Mouse (Mus musculus) ES-E14 (cell line): Measurements from ENCODE around the gene B430306N03Rik. TPM values are rescaled to one million over a fixed set of nuclear protein-coding genes. Genes with fewer than 3 reads are reported as not detected.

Experiments used
- DNase-seq: peaks from one replicate; pipeline ENCODE4 v3.0.0-alpha.2; 2013; ENCODE audit warnings: low read depth, low spot score
- H3K27ac ChIP-seq: 2 replicates; pipeline ENCODE4 v1.5.1; 2012; ENCODE audit warnings: low read depth, mild to moderate bottlenecking, low read length, moderate library complexity, mixed read lengths; ENCODE audit not compliant: poor library complexity, insufficient read depth, severe bottlenecking
- H3K36me3 ChIP-seq: 2 replicates; pipeline ENCODE4 v1.6.1; 2012; ENCODE audit warnings: mild to moderate bottlenecking, low read length, moderate library complexity, mixed read lengths; ENCODE audit not compliant: control insufficient read depth, poor library complexity, insufficient read depth, severe bottlenecking
- H3K4me1 ChIP-seq, 2 experiments: fragments of 150-350 bp in 1 of 2; sonication (generic) in 1 of 2; 2 replicates each; pipeline ENCODE4 v1.6.1; 2012; ENCODE audit warnings: low read length in 2 of 2, mild to moderate bottlenecking in 1 of 2, mixed read lengths in 1 of 2; ENCODE audit not compliant: control insufficient read depth in 2 of 2, insufficient read depth in 2 of 2, poor library complexity in 1 of 2
- H3K4me3 ChIP-seq, 2 experiments: fragments of 150-350 bp in 1 of 2; sonication (generic) in 1 of 2; 2 replicates each; pipeline ENCODE4 v1.5.1; 2012; ENCODE audit warnings: low read length in 2 of 2, low read depth in 1 of 2, mild to moderate bottlenecking in 1 of 2, mixed read lengths in 1 of 2; ENCODE audit not compliant: insufficient read depth in 1 of 2, poor library complexity in 1 of 2, severe bottlenecking in 1 of 2
- H3K9ac ChIP-seq: 2 replicates; pipeline ENCODE4 v1.6.1; 2012; ENCODE audit warnings: low read depth, mild to moderate bottlenecking, low read length, mixed read lengths; ENCODE audit not compliant: poor library complexity, insufficient read depth, severe bottlenecking
- H3K9me3 ChIP-seq: fragments of 150-350 bp; sonication (generic); 2 replicates; pipeline ENCODE4 v1.6.1; 2012; ENCODE audit warnings: low read depth, mild to moderate bottlenecking, low read length; ENCODE audit not compliant: control insufficient read depth, insufficient read depth
- CHD2 ChIP-seq: IDR thresholded peaks from 2 replicates; pipeline ENCODE4 v1.6.1; 2014; ENCODE audit warnings: mild to moderate bottlenecking, low read depth, low read length, inconsistent platforms
- HCFC1 ChIP-seq: IDR thresholded peaks from 2 replicates; pipeline ENCODE4 v1.6.1; 2012; ENCODE audit warnings: low read length, inconsistent platforms, borderline replicate concordance; ENCODE audit not compliant: insufficient read depth
- MAFK ChIP-seq: IDR thresholded peaks from 2 replicates; pipeline ENCODE4 v1.6.1; 2014; ENCODE audit warnings: mild to moderate bottlenecking, low read depth, low read length, inconsistent platforms; ENCODE audit not compliant: insufficient read depth
- ZC3H11A ChIP-seq: IDR thresholded peaks from 2 replicates; pipeline ENCODE4 v1.6.1; 2012; ENCODE audit warnings: low read depth, mild to moderate bottlenecking, inconsistent platforms, low read length, borderline replicate concordance
- ZNF384 ChIP-seq: IDR thresholded peaks from 2 replicates; pipeline ENCODE4 v1.6.1; 2012; ENCODE audit warnings: low read depth, low read length, inconsistent platforms
- in situ Hi-C, 2 experiments: fragments of 600-800 bp; cut with MboI; formaldehyde crosslinking; loops; one replicate each; pipeline ENCODE4 v1.15.1; 2025; ENCODE audit warnings: low sequenced_read_pairs in 2 of 2, inconsistent platforms in 1 of 2; ENCODE audit not compliant: unreplicated experiment in 2 of 2
- total RNA-seq: library from RNA; depleted of rRNA; stranded (reverse); fragments of 300-350 nt; gene quantifications from 2 replicates; pipeline ENCODE4 v1.2.3, GENCODE M21; 2012

Gene B430306N03Rik
- total RNA-seq, 1 experiment: 0.13 TPM

- in situ Hi-C loops: loop anchor here in 1 of 2 experiments (5.0 kb wide), 1 partner anchor 59 kb away; no protein-coding TSS in a partner anchor
- DNase-seq: no peak
- no peak overlapping the region for H3K4me3 ChIP-seq
- no peak for TF ChIP-seq HCFC1
- no peak overlapping the region for H3K27ac ChIP-seq
- H3K9me3 ChIP-seq: no peaks in the 10 kb centered on the region
- H3K9ac ChIP-seq: no peak overlapping the region
- H3K36me3 ChIP-seq: no peaks in the 10 kb centered on the region
- H3K4me1 ChIP-seq: peaks cover 0 to 9% of the 10 kb centered on the region in 2 experiments; a peak in 1 of 4 replicates
Observed at GRCm38 (mm10) chr17:48278381-48278780, 37.6 kb upstream of the B430306N03Rik start.

- H3K9me3 ChIP-seq: no peaks in the 10 kb centered on the region
- no peak for DNase-seq
- H3K27ac ChIP-seq: no peak overlapping the region
- H3K9ac ChIP-seq: no peak overlapping the region
- H3K36me3 ChIP-seq: no peaks in the 10 kb centered on the region
- no peak overlapping the region for H3K4me3 ChIP-seq
- in situ Hi-C loops: loop anchor here in 1 of 2 experiments (5.0 kb wide), 1 partner anchor 58 kb away; no protein-coding TSS in a partner anchor
- TF ChIP-seq HCFC1 (no peak), MAFK (no peak), CHD2 (no peak), ZC3H11A (no peak), ZNF384 (no peak)
- peaks cover 0 to 9% of the 10 kb centered on the region in 2 experiments; a peak in 1 of 4 replicates for H3K4me1 ChIP-seq
Observed at GRCm38 (mm10) chr17:48279002-48279401, 36.9 kb upstream of the B430306N03Rik start.

DNA sequence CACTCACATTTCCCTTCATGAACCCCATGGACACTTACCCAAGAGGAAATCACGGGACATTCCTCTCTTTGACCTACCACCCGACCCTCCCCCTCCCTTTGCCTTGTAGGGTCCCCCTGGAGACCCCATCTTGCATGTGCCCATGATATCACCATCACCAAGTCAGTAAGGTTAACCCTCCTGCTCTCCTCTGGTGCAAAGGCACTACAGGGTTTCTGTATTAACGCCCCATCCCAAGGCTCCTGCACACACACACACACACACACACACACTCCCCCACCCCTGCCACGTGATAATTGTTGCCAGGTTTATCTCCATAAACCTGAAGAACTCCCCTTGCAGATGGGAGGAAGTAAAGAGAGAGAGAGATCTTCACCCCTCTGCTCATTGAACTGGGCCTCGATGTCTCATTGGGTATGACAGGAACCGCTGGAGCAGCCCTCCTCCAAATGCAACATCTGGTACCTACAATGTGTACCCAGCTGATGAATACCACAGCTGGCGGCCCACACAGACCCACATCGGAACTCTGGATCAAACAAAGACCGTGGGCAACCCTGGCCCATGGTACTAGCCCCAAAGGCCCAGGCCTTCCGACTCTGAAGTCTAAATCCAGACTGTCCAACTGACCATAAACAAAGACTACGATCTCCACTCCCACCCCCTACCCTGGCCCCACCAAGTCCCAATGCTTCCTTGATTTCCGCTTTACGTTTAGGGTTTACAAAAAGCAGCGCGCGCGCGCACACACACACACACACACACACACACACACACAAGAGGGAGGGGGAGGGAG lies 34.8 kb upstream of the B430306N03Rik start:
- H3K27ac ChIP-seq: no peak overlapping the region
- peak overlapping the region; percentile 8 for H3K9ac ChIP-seq
- no peaks in the 10 kb centered on the region for H3K36me3 ChIP-seq
- no peak for TF ChIP-seq MAFK
- no peak for TF ChIP-seq HCFC1
- TF ChIP-seq ZC3H11A: no peak
- no peak for TF ChIP-seq CHD2
- TF ChIP-seq ZNF384: no peak
- DNase-seq: no peak
- no peaks in the 10 kb centered on the region for H3K9me3 ChIP-seq
- peak overlapping the region; percentile 30 to 44; a peak in 2 of 4 replicates for H3K4me3 ChIP-seq
- in situ Hi-C loops: no loop called here
- H3K4me1 ChIP-seq: 0 out of 4 replicates have a peak, but pooled peaks cover 0 to 7% of the 10 kb centered on the region in 2 experiments

GRCm38 (mm10) chr17:48281739-48282085 lies 34.2 kb upstream of the B430306N03Rik start:
- Histone ChIP-seq H3K9ac (peak overlapping the region; percentile 8), H3K4me1 (0 out of 4 replicates have a peak, but pooled peaks cover 0 to 7% of the 10 kb centered on the region in 2 experiments), H3K36me3 (no peaks in the 10 kb centered on the region), H3K4me3 (peak overlapping the region; percentile 30 to 44; a peak in 2 of 4 replicates), H3K9me3 (no peaks in the 10 kb centered on the region), H3K27ac (no peak overlapping the region)
- TF ChIP-seq ZC3H11A (no peak), MAFK (no peak), HCFC1 (no peak), CHD2 (no peak), ZNF384 (no peak)
- DNase-seq: no peak
- in situ Hi-C loops: no loop called here
